Mouse (Mus musculus): ENCODE results near the gene Thbs4.

GRCm38 (mm10) chr13:92733741-92734140 is 60.9 kb downstream of the Thbs4 start:
- no peak for TF ChIP-seq POLR2A (IDR thresholded peaks at IDR 0.05; ENCODE audit: insufficient read depth, low read depth, low read length)
- no peak for TF ChIP-seq CTCF (IDR thresholded peaks at IDR 0.05; ENCODE audit: insufficient read depth, low read depth, low read length)

All from olfactory bulb, adult 2 months (tissue).